Mouse (Mus musculus): Measurements from ENCODE around the gene Slc30a9.

Gene Slc30a9

DNA sequence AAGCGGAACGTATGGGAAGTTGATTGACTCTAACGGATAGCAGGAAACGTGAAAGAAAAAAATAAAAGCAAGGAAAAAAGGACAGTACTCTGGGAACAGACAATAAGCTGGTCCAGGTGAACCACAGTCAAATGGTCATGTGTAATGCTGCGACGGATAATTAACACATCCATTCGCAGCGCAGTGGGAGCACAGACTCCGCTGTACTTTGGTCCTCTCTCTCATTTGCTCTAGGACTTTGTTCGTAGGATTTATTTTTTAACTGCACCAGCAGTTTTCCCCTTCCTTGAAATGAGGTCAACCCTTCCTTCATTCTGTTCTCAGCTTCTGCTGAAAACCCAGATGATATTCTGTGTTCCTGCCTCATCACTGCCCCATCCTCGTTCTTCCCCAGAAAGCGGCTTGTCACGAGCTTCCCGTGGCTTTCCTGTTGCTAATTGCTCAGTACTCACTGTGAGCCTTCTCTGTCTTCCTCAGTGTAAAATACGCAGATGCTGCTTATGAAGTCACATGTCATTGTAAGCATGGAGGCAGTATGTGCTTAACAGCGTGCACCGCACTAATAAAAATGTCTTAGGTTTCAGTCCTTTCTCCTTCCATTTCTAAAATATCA, 15.0 kb downstream of the Slc30a9 start:
- DNase-seq: peak; percentile 62

GRCm38 (mm10) chr5:67324032-67324431, 17.3 kb downstream of the Slc30a9 start:
- DNase-seq: no peak

GRCm38 (mm10) chr5:67340811-67341210, 34.1 kb downstream of the Slc30a9 start:
- DNase-seq: no peak

GRCm38 (mm10) chr5:67347060-67347459, 40.3 kb downstream of the Slc30a9 start:
- no peak for DNase-seq

DNA sequence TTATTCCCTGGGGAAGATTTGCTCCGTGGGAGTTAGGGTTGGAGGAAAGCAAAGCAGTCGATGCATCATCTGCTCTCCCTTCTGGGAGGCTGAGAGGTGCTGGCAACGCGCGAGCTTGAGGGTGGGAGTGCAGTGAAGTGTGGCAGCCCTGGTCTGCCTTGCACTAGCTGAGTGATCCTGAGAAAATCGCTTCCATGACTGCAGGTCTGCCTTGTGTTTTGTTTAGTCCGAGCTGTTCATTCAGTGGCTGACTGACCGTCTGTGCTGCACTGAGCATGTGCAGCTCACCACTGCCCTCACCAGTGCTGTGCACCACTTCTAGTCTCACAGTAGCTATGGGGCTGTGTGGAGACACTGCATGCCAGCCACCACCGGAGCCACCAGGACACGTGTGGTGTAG, 42.2 kb downstream of the Slc30a9 start:
- no peak for DNase-seq

GRCm38 (mm10) chr5:67362316-67362715, 55.6 kb downstream of the Slc30a9 start:
- no peak for DNase-seq

GRCm38 (mm10) chr5:67362931-67363330, 56.2 kb downstream of the Slc30a9 start:
- DNase-seq: no peak

GRCm38 (mm10) chr5:67377044-67377621, 70.4 kb downstream of the Slc30a9 start:
- DNase-seq: no peak

GRCm38 (mm10) chr5:67381690-67382089, 74.9 kb downstream of the Slc30a9 start:
- DNase-seq: no peak

DNA sequence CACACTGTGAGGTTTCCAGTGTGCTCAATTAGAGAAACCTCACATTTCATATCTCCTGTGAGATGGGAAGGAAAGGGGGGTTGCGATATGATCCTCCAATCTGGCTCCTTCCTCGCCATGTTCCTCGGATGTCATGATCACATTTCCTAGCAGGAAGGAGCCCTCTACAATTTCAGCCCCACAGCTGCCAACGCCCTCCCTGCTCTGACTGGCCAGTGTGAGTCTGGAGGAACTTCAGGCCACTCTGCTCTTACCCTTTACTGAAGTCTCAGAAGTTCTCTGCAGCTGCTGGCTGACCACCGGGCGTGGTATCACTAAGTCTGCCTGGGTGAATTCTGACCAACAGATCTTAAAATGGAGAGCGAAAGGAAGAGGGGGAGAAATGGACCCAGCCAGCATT, 75.8 kb downstream of the Slc30a9 start:
- DNase-seq: no peak

GRCm38 (mm10) chr5:67393951-67394350, 87.2 kb downstream of the Slc30a9 start:
- DNase-seq: no peak

- no peak for DNase-seq
Measured at GRCm38 (mm10) chr5:67395211-67395851, 88.6 kb downstream of the Slc30a9 start.

GRCm38 (mm10) chr5:67397186-67397585, 90.4 kb downstream of the Slc30a9 start:
- no peak for DNase-seq

DNA sequence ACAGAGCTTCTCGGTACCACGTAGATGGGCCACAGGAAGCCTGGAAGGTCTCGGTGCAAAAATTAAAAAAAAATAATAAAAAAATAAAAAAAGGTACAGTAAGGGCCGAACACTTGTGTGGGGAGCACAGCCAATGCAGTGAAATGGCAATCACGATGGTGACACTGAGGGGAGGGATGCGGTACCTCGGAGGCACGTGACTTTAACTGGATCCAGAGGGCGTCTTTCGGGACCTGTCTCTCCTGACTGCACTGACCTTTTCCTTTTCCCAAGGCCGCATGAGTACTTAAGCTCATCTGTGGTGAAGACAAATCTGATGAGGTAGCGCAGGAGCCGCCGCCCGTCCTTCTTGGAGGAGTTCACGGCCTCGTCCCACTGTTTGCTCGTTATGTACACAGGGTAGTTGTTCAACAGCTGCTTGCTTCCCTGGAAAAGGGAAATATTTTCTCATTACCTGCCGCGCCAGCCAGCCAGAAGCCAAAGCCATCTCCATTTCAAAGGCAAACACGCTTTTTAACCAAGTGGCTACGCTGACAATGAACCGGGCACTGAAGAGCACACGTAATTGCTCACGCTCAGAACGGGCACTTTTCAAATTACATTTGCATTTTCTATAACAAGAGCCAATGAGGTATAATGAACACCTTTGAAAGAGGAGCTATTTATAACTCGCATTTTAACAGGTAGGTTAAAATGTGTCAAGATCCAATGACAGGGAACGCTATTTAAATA, 93.3 kb downstream of the Slc30a9 start:
- DNase-seq: no peak

GRCm38 (mm10) chr5:67400608-67401480, 94.1 kb downstream of the Slc30a9 start:
- no peak for DNase-seq

GRCm38 (mm10) chr5:67401612-67402011, 94.9 kb downstream of the Slc30a9 start:
- no peak for DNase-seq

GRCm38 (mm10) chr5:67404380-67404779, 97.6 kb downstream of the Slc30a9 start:
- no peak for DNase-seq

DNA sequence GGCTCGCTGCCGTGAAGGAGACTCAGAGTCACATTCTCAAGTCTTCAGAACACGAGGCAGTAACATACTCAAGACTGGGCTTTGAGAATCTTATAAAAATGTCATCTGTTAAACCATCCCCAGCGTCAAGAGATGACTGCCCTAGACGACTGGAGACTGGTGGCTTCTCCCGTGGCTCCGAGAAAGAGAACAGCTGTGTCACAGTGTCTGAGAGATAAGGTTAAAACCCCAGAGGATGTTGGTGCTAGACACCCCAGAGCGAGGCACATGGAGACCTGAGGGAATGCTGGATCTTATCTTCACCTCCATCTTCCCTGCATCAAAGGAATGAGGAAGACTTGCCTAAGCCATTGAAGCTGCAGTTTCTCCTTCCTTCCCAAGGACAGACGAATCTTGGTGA, 98.2 kb downstream of the Slc30a9 start:
- DNase-seq: no peak

Measured in kidney, adult 11 months (tissue).